Mouse (Mus musculus) c-Kit-positive CD71-positive TER-119-negative erythroid progenitor cells, embryonic 14.5 days (primary cell): ENCODE measurements around the gene 2410004P03Rik.

Experiments
- DNase-seq: peaks from one replicate; pipeline ENCODE4 v3.0.0-alpha.2; 2013; ENCODE audit warnings: low read depth

The 2410004P03Rik gene

GRCm38 (mm10) chr12:17011100-17011870 lies at the start of gene 2410004P03Rik:
TSS of gene 2410004P03Rik (minus strand) at chr12:17011727.
- peak; percentile 63 for DNase-seq

DNA sequence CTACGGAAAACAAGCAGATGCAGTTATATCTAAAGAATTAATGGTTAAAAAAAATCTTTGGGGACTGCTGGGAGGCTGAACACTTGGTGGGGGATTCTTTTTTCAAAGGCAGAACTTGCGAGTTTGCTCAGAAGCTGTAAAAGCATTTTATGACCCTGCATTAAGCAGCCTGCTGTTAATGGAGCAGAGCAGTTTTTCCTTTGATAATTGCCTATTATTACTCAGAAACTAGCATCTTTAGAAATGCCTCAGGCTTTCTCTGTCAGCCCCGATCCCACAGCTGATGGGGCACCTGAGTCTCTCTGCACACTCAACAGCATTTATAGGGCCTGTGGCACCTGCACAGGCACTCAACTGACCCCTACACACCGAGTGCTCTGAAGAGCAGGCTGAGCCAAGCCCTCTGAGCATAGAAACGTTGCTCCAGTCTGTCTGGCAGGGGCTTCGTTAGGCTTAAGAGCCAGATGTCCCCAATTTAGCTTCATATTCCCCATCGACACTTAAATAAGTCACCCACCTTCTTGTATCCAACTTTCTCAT lies 49.7 kb upstream of the 2410004P03Rik start:
- DNase-seq = no peak

- no peak for DNase-seq
These were observed 47.0 kb upstream of the 2410004P03Rik start for GRCm38 (mm10) chr12:17058490-17058889.

GRCm38 (mm10) chr12:17057110-17057509 lies 45.6 kb upstream of the 2410004P03Rik start:
- no peak for DNase-seq

DNA sequence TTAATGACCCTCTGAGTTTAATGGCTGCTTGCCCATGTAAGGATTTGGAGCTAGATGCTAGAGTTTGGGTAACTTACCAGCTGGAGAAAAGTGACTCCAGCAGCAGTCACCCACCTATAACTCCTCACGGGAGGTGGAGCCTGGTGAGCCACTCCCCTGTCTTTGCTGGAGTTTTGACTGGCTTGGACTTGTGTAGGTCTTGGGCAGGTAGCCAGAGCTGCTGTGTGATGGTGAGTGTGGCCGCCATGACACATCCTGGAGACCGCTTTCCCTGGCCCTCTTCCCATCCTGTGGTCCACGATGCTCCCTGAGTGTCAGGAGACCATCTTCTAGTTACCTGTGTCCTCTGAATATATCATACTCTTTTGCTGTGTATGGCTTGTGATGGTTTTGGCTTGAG lies 44.2 kb upstream of the 2410004P03Rik start:
- DNase-seq = no peak

DNA sequence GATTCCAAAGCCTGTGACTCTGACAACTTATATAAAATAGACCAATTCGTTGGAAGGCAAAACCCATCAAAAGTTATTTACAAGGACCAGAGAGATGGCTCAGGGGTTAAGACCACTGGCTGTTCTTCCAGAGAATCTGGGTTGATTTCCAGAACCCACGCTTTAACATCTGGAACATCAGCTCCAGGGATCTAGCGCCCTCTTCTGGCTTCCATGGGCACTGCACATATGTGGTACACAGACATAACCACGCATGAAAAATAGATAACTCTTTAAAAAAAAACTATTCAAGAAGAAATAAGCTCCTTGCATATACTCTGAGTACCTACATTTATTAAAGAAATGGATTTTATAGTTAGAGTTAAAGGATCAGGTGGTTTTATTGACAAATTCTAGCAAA lies 43.2 kb upstream of the 2410004P03Rik start:
- DNase-seq = no peak

DNA sequence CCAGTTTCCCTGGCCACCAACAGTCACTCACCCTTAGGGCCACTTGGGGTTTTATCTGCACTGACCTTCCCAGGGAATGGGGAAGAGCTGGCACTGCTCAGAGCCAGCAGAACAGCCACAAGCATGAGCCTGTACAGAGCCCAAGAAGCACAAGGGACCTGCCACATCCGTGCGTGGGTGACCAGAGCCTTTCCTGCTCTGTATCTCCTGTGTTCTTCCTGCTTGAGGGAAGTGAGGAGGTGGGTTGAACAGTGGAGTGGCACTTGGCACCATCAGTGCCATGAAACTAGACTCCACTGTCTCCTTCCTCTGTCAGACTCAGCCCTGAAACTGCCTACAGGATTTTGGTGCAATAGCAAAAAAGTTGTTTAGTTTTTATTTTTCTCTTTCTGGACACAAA lies 41.1 kb upstream of the 2410004P03Rik start:
- DNase-seq = no peak

- DNase-seq = no peak
These were observed 39.5 kb upstream of the 2410004P03Rik start for GRCm38 (mm10) chr12:17051057-17051456.

GRCm38 (mm10) chr12:17049796-17050195 lies 38.3 kb upstream of the 2410004P03Rik start:
- DNase-seq = no peak

GRCm38 (mm10) chr12:17048979-17049612 lies 37.6 kb upstream of the 2410004P03Rik start:
- no peak for DNase-seq

DNA sequence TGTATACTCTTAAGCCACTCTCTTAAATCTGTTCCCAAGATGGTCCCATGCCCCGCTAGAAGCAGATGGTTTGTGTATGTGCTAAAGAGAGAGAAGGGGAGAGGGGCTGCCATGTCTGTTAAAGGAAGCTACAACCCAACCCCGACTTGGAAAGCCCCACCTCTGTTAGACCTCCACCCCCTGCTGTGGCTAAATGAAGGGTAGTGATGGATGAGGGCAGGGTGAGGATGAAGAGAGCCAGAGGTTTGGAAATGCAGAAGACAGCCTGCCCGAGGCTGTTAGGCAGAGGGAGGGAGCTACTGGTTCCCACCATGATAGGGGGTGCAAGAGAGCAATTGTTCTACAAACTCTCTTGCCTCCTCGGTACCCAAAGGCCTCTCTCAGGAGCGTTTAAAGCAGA lies 31.8 kb upstream of the 2410004P03Rik start:
- DNase-seq = no peak

- DNase-seq = no peak
These were observed 29.0 kb upstream of the 2410004P03Rik start for GRCm38 (mm10) chr12:17040567-17040966.

- DNase-seq = no peak
These were observed 27.9 kb upstream of the 2410004P03Rik start for GRCm38 (mm10) chr12:17039415-17039814.

DNA sequence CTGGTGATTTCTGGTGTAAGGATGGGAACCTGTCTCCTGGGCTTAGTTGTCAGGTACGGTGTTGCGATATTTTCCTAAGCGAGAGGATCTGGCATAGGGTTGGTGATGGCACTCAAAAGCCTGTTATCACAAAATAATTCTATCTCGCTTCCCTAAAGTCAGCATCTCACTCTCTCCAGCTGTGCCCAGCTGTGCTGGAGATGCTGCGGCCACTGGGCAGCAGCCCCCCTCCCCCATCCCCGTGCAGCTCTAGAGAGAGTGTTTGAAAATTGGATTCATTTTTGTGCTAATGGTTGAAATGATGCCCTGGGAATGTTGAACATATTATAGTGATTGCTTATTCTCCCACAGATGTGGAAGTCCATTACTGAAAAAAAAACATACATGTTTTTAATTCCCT lies 26.7 kb upstream of the 2410004P03Rik start:
- no peak for DNase-seq

DNA sequence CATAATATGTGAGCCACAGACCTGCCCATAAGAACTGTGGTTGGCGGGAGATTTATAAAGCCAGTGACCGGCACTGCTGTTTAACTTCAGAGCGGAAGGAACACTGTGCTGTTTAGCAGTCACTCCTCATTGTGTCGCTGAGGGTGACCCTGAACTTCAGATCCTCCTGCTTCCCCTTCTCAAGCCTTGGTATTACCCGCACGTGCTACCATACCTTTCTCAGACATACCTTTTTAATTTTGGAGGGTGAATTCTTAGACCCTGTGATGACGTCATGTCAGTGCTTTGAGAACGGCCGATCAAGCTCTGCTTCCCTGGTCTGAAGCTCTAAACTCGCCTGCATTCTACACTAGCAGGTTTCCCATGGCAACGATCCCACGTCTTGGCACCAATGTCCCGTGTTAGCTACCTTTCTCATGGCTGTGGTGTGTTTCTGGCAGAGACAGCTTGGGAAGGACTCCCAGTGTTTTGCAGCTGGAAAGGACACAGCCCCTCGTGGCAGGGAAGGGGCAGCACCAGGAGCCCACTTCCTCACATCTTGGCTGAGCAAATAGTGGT lies 25.6 kb upstream of the 2410004P03Rik start:
- no peak for DNase-seq

DNA sequence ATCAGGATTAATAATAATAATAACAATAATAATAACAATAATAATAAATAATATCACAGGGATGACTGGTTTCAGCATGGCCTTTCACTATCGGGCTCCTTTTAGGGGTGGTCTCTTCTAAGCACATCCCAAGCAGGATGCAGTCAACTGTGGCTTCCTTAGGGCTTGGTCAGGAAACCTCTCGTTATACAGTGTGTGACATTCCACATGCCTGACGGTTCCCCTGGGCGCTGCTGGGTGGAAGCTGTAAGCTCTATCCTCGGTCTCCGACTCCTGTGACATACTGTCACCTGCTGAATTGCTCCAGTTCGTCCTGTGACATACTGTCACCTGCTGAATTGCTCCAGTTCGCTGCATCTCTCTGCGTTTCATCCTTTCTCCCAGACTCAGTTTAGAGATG lies 25.0 kb upstream of the 2410004P03Rik start:
- DNase-seq = no peak

DNA sequence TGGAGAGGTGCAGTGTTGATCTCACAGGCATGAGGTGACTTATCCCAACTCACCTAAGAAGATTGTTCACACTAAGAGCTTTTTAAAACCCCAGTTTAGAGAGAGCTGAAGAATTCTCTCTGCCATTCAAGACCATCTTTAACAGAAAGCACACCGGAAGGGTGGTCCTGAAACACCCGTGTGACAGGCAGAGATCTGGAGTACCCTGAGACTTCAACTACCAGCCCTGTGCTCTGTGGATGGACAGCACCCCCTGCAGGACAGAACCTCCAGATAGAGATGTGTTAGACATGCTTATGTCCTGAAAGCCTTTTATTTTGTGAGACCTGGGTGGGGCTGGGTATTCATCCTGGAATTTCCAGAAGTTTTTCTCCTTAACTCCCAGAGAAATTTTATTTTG lies 23.6 kb upstream of the 2410004P03Rik start:
- peak; percentile 36 for DNase-seq

DNA sequence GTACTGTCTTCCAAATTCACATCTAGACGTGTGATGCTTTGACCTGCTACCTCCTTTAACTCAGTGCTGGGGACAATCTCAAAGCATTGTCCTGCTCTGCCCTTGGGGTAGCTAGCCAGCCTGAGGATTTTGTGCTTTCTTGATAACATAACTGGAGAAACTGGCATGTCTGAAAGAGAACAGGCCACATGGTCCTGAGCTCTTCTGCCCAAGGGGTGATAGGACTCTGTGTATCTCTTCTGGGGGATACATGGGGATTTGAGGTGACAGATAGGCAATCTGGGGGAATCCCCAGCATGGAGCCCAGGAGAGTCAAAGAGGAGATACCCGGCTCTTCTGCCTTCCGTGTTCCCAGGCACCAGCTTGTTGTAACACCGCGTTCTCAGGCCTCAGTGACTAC lies 23.1 kb upstream of the 2410004P03Rik start:
- no peak for DNase-seq

DNA sequence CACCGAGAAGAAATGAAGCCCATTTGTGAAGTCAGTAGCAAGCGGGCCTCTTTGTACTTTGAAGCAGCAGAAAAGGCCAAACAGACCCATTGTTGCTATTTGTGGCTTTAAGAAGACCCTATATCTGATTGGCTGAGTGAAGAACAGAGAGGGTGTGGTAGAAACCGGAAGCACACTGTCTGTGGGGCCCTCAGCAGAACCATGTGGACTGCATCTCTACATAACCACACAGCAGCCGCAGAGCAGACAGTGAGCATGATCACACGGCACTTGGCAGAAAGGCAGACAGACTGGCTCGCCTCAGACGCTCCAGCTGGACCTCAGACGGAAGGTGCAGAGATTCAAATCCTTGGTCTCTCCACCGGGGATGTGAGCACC lies 21.9 kb upstream of the 2410004P03Rik start:
- no peak for DNase-seq

DNA sequence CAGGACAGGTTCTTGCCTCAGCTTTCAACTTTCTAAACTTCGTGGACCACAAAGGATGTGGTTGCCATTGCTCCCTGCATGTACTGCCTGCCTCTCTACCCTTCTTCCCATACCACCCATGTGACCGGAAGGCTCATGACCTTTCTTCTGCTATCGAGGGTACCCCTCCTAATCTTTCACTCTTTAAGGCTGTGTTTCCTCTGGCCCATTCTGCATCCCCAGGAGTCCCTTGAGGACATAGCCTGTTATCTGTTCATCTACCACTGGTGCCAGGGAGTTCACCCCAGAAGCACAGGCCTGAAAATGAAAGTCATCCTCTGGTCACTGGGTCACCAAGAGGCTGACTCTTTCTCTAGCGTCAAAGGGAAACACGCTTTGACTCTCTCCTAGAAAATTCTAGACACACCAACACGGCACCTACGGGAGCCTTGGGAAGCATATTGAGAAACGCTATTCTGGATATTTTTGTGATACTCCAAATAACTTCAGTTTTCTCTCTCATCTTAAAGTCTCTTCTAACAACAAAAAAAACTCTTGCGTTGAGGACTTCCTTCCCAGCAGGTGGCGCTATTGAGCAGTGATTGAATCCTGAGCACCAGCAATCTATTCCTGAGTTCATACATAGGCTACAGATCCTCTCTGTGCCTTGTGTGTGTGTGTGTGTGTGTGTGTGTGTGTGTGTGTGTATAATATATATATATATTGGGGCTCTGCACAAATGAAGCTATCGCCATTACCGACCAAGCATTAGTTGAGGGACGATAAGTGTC lies 21.4 kb upstream of the 2410004P03Rik start:
- DNase-seq = peak; percentile 60

GRCm38 (mm10) chr12:17024554-17025110 lies 13.1 kb upstream of the 2410004P03Rik start:
- no peak for DNase-seq

DNA sequence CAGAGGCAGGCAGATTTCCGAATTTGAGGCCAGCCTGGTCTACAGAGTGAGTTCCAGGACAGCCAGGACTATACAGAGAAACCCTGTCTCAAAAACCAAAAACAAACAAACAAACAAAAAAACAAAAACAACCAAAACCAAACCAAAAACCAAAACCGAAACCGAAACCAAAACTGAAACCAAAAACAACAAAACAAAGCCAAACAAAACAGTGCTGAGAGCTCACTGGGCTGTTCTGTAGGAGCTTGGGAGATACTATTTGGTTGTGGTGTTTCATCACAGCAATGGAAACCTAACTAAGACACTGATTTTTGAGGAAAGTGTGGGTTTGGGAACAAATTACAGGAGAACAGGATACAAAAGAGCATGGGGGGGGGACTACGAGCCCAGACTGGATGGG lies 10.6 kb upstream of the 2410004P03Rik start:
- no peak for DNase-seq
